Mouse (Mus musculus) adrenal gland, postnatal 10 days (tissue): ENCODE data around the gene Rpia. TPM values are rescaled to one million over a fixed set of nuclear protein-coding genes. Genes with fewer than 3 reads are reported as not detected.

Experiments
- DNase-seq: peaks from one replicate; pipeline ENCODE4 v3.0.0; 2021; ENCODE audit warnings: mixed read lengths
- total RNA-seq, 2 experiments: library from RNA; stranded (reverse); gene quantifications; 2 replicates each; pipeline ENCODE4 v1.2.3; 2021

Rpia gene
- total RNA-seq, 2 experiments from 2014 or later, result 20.2 to 24.9 TPM

DNA sequence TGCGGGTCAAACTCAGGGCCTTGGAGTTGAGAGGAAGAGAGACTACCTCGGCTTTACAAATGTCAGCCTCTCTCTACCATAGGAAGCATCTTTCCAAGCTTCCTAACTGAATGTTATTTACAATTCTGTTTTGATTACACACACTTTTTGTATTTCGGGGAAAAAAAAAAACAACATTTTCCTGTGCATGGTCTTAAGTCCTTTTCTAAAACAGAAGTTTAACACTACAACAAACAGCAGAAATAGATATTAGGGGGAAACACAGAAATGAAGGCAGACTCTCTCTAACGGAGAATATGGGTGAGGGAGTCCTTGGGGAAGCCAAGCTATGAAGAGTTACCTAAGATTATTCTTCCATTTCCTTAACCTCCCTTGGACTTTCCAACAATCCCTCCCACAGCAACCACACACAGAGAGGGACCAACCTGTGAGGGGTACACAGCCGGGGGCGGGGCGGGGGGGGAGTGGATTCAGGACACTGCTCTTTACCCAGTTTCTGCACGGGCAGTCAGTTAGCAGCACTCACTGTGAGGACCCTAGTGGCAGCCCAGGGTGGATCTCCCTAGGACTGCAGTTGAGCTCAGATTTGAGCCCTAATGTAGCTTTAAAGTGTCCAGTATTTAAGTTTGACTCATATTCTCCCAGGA, 40.7 kb downstream of the Rpia start:
- no peak for DNase-seq

DNA sequence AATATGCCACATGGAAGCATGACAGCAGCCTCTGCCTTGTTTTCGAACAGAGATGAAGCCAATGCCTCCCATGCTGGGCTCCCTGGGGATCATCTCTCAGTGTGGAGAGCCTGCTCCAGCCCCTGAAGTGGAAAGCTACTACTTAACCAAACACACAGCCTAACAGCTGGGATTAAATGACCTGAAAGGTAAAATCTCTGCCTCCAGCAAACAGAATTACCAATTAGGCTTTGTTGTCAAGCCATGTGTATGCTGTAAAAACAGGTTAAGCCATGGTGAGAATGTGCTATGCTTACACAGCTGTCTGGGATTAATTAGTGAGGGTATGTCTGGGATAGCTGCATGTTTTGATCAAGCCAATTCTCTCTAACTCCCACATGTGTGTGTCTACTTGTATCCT, 42.3 kb downstream of the Rpia start:
- DNase-seq, result no peak

DNA sequence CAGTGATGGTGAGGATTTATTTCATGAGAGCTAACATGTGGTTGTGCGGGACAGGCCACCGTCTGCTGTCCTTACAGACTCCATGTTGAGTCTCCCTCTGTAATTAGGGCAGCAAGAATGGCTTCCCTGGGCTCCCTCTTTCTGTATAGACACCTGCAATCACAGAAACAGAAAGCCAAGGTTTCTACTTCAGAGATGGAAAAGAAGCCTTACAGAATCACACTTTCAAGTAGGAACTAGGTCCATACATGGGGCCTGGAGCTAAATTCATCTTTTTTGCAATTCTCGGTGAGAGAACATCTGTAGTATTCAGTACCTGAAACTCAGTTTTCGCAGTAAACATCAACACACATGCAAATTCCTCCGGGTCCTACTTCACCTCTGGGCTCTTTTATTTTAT, 44.3 kb downstream of the Rpia start:
- DNase-seq, result no peak

DNA sequence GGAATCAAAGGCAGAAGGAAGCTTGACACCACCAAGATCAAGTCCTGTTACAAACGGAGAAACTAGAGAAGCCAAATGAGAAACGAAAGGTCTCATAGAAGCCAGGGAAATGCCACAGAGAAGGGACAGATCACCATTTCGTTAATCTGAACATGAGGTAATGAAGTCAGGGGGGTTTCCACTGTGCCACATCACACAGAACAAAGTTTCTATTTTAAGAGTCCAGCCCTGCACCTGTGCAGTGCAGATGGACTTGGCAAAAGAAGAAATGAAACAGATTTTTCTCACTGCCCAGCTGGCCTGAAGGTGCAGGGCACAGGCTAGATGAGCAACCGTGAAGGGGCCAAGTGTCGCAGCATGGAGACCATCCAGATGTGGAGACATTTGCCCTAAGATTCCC, 48.1 kb downstream of the Rpia start:
- no peak for DNase-seq

DNA sequence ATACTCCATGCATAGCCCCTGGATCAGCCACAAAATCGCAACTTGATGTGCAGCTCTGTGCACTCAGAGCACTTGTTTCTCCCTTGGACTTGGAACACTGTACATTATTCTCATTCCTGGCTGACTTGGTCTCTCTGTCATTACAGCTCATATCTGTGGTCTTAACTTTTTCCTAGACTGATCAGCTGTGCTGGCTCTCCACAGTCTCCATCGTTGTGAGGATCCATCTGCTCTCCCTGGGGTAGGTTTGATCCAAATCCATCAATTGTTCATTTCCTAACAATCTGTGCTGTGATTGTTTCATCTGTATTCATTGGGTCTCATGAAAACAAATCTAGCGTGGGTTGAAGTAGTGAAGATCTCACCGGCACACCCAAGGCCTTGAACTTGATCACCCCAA, 49.2 kb downstream of the Rpia start:
- DNase-seq, result no peak

DNA sequence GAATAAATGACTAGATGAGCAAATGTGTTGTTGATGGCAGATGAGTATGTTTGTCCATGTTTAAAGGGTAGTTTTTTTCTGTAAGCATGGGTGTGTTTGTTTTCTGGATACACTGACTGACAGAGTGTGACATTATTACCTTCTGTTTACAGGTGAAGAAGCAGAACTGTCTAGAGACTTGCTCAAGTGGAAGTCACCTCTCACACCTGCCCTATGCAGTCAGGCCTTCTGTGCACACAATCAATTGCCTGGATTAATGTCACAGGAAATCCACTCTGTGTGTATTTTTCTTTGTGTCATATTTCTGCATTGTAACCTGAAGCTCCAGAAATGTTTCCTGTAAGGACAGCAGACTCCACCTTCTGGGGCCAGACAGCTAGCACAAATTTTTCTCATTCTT, 51.5 kb downstream of the Rpia start:
- DNase-seq, result no peak

DNA sequence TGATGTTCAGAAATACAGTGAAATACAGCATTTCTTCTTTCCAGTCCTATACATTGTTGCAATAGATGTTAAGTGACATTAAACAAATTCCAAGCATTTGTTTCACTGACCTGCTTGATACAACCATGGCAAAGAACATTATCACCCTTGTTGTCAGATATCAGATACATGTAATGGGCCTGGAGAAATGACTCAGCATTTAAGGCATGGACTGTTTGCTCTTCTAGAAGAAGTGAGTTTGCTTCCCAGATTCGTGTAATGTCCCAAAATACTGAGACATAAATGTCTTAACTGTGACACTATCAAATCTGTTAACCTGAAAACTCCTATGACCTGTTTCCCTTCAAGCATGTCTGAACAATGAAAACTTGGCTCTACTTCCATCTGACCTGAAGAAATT, 52.6 kb downstream of the Rpia start:
- DNase-seq, result no peak

DNA sequence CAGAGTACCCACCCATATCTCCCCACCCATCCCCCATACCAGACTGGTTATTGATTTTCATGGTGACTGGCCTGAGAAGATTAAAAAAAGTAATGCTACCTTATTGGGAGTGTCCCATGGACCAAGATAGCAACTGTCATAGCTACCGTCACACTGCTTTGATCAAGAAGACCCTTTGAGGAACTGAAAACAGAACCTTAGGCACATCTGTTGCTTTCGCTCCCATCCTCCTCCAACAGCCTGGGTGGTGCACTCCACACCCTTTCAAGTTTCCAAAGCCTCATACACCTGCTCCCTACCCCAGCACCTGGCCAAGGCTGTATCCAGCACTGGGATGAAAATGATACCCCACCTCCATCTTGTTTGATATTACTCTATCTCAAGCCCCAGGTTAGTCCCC, 56.5 kb downstream of the Rpia start:
- DNase-seq, result no peak

DNA sequence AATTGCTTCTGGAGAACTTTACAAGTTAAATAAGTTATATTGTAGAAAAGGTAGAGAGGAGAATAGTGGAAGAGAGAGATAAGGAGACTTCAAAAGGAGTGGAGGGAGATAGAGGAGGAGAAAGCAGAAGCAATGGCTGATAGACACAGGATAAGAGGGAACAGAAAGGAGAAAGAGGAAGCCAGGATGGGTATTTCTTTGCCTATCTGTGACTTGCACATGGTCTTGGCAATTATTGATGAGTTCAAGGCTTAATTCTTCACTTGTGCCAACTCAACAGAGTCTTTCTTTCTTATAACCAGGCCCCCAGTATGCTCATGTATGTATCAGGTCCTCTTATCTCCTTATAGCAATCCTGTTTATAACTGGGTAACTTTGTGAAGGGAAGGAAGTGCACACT, 61.2 kb downstream of the Rpia start:
- DNase-seq, result no peak

DNA sequence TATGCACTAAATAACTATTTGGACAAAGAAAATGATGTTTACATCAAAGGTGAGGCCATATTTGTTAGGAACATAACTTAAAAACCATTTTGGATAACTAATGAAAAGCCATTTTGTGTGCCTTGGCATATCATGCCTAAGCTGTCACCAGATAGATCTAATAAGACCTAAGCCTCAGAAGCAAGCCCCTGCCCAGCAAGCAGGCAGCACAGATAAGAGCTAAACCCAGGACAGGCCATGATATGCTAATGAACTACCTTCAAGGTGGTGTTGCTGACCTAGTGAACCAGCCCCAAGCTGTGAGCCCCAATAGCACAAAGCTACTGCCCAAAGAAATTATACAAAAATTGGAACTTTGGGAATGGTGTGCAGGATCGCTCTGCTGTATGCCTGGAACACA, 62.9 kb downstream of the Rpia start:
- no peak for DNase-seq

DNA sequence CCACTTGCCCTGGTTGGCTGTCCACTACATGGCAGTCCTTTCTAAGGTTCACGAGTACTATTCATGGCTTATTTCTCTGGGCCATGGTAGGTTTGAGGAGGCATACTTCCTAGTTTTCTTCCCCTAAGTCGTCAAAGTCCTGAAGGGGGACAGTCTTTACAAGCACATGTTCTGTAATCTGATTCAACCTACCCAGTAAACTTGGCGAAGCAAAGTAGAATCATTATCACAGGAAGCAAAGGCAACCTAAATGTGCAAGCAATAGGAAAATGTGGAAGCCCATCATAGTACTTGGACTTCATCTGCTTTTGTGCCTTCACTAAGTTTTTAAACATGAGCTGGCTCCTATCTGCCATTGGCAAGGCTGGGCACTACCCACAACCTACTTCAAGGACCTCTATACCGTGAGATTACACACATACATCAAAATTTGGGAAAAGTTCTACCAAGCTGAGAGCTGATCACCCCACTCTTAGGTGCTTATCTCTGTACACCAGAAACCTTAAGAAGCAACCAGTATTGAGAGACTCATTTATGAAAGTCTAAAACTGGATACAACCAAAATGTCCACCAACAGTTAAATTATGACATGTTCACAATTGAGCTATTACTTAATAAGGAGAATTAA, 64.8 kb downstream of the Rpia start:
- DNase-seq, result no peak

DNA sequence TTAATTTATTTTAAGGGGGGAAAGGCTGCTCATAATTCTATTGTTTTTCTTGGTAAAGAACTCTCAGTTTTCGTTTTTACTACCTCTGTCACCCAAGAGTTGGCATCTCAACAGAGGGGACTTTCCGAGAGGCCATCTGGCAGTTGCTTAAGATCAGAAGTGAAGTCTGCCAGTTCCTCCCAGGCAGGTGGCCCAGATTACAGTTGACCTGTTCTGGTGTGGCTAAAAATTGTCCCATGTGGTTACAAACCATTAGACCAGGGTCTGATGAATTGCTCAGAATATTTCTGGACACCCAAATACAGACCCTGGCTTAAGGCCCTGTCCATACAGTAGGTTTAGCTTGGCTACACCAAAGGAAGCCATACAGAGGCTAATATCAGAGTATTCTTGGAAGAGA, 66.4 kb downstream of the Rpia start:
- DNase-seq, result no peak

DNA sequence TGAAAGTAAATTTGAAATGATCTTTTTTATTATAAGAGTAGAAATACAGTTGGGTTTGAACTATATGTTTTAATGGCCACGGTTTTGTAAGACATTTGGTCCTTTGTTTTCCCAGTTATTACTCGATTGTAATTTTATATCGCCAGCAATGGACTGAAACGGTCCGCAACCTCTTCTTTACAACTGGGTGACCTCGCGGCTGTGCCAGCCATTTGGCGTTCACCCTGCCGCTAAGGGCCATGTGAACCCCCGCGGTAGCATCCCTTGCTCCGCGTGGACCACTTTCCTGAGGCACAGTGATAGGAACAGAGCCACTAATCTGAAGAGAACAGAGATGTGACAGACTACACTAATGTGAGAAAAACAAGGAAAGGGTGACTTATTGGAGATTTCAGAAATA, 67.3 kb downstream of the Rpia start:
- DNase-seq, result no peak

DNA sequence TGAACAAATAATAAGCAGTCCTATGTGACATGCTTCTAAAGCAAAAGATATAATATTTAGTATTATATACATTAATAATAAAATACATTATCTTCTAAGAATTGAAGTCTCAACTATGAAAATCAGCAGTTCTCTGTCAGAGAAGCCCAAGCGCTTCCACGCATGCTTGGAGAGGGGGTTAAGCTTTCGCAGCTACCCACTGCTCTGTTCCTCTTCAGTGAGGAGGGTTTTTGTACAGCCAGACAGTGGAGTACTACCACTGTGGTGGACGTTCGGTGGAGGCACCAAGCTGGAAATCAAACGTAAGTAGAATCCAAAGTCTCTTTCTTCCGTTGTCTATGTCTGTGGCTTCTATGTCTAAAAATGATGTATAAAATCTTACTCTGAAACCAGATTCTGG, 69.7 kb downstream of the Rpia start:
- no peak for DNase-seq

DNA sequence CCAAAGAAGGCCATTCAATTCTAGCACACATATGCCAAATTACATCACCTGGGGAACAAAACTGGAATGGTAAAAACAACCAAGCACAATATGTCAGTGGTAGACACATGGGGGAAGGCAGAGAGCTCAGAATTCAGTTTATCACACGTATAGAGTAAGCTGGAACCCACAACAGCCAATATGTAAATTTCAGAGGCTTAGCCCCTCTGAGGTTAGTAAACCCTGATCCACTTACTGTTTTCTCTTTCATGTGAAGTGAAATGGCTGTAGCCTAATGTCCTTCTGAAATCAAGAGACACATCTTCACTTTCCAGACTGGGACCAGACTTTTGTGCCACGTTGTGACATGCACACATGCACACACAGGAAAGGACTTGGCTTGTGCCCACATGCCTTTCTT, 73.3 kb downstream of the Rpia start:
- no peak for DNase-seq

DNA sequence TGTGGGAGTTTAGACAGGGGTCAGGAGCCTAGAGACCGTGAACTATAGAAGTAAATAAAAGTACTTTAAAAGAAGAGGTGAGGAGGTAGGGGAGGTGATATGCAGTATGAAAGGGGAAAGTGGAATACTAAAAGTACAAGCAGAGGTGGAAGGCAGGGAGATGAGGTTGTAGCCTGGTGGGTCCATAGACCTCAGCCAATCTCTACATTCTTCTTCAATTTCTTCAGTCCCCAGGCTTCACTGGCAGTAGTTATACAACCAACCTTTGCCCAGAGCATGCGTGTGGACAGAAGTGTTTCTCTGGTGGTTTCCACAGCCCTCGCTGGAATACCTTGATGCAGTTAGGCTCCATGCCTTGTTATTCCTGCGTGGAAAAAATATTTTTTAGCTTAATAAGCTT, 73.9 kb downstream of the Rpia start:
- no peak for DNase-seq

DNA sequence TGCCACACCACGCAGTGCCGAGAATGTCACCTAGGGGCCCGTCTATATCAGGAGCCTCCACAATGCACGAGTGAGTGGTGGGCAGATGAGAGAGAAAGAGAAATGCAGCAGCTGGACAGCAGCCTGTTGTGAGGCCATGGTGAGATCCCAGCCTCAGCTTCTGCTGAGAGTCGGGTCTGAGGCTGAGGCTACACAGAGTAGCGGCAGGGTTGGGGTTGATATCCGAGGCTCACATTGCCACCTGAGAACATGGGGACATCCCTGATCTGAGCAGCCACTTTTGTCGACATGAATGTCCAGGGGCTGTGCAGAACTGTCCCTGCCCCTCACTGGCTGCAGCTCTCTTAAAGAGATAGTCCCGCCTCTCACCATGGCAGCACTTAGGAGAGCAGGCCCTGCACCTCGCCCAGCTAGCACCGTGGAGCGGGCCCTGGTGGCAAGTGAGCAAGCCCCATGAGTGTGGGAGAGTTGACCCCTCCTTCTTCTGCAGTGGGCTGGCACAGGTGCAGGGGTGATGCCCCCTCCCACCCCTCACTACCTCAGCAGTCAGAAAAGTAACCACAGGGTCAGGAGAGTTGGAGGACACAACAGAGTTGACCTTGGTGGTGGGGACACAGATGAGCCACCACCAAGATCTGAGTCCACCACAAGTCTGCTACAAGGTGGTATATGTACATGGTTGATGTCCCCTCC, 75.2 kb downstream of the Rpia start:
- no peak for DNase-seq

Other genes starting within 250 kb of the Rpia start
- 10 to 100 TPM; 17.2 to 21.7 TPM for gene Eif2ak3, start 52.3 kb upstream of the Rpia start, total RNA-seq
- not detected for gene Tex37, start 126.7 kb upstream of the Rpia start, total RNA-seq
- not detected for gene Foxi3, start 164.3 kb upstream of the Rpia start, total RNA-seq